Mouse (Mus musculus) hindbrain, embryonic 12.5 days (tissue): Measurements from ENCODE around the gene Atxn1. TPM values are rescaled to one million over a fixed set of nuclear protein-coding genes. Genes with fewer than 3 reads are reported as not detected.

Experiments
- ATAC-seq: fragments of 200-750 bp; cut with Nextera tagmentation; 2 replicates; pipeline ENCODE4 v1.8.0; 2017; ENCODE audit warnings: moderate TSS enrichment; ENCODE audit not compliant: low FRiP score
- H3K27ac ChIP-seq: fragments of 300-500 bp; sonication (generic); 2 replicates; pipeline ENCODE4 v1.5.1; 2016; ENCODE audit warnings: mild to moderate bottlenecking
- H3K27me3 ChIP-seq: fragments of 300-500 bp; sonication (generic); 2 replicates; pipeline ENCODE4 v1.6.1; 2016; ENCODE audit warnings: mild to moderate bottlenecking
- H3K36me3 ChIP-seq: fragments of 300-500 bp; sonication (generic); 2 replicates; pipeline ENCODE4 v1.6.1; 2016; ENCODE audit warnings: mild to moderate bottlenecking
- H3K4me1 ChIP-seq: fragments of 300-500 bp; sonication (generic); 2 replicates; pipeline ENCODE4 v1.6.1; 2016
- H3K4me2 ChIP-seq: fragments of 300-500 bp; sonication (generic); replicated peaks from 2 replicates; pipeline ENCODE4 v1.6.1; 2016; ENCODE audit warnings: mild to moderate bottlenecking
- H3K4me3 ChIP-seq: fragments of 300-500 bp; sonication (generic); 2 replicates; pipeline ENCODE4 v1.5.1; 2016; ENCODE audit warnings: mild to moderate bottlenecking
- H3K9ac ChIP-seq: fragments of 300-500 bp; sonication (generic); 2 replicates; pipeline ENCODE4 v1.6.1; 2016; ENCODE audit warnings: mild to moderate bottlenecking, moderate library complexity
- H3K9me3 ChIP-seq: fragments of 300-500 bp; sonication (generic); replicated peaks from 2 replicates; pipeline ENCODE4 v1.6.1; 2016; ENCODE audit warnings: mild to moderate bottlenecking
- WGBS: fragments of 180-500 bp; shearing (Covaris S2); methylation state at CpG from one replicate; pipeline ENCODE4 v1.1.7; 2016; 5-methylcytosine and 5-hydroxymethylcytosine counted together
- polyA plus RNA-seq: library from polyadenylated mRNA; unstranded; fragments of >200 nt; fragmentation: Nextera tagmentation; extraction: Ambion mirVana; gene quantifications from 2 replicates; pipeline ENCODE4 v1.2.1, GENCODE M21; 2016

Atxn1 gene
- polyA plus RNA-seq, 1 experiment from 2014 or later, result 5.0 TPM

DNA sequence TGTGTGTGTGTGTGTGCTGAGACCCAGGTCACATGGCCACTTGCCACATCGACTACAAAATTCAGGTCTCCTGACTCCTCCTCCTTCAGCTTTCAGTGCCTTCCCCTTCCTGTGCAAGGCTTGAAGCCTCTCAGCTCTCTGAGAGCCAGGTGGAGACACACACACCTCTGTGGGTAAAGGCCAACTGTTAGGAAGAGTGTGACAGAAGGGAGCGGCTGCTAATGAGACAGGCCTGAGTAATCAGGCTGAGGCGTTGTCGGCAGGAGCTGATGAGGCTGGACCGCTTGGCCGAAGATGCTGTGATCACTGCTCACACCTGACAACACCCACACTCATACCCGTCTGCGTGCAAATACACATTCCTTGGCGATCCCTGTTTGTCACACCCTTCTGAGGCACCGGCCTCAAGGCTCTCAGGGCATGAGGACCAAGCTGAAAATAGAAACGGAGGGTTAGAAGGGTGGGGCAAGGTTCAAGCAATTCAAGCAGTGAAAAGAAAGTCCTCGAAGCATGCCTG is 269.8 kb downstream of the Atxn1 start:
- Histone ChIP-seq H3K27me3 (no peaks in the 10 kb centered on the region), H3K9ac (no peak overlapping the region), H3K4me3 (no peak overlapping the region), H3K4me2 (no peak overlapping the region), H3K9me3 (0 out of 2 replicates have a peak, but pooled peaks cover 8% of the 10 kb centered on the region), H3K4me1 (peaks cover 6% of the 10 kb centered on the region; the same call in 1 of the 2 replicates), H3K27ac (no peak overlapping the region), H3K36me3 (0 out of 2 replicates have a peak, but pooled peaks cover 10% of the 10 kb centered on the region)
- WGBS, result 93% methylated on average over 12 of the region's 12 CpGs
- no peak for ATAC-seq

DNA sequence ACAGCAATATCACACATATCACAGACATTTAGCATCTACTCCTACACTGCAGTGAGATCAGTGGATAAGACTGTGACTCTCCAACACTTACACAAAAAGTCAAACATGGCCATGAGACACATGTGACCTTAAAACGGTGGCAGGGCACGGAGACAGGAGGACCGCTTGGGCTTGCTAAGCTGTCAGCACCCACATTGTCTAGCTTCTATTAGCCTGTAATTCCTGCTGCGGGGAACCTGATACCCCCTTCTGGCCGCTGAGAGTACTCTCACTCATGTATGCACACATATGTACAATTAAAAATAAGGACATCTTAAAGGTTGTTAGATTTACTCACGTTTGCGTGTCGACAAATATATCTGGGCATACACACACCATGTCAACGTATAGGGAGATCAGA is 270.9 kb downstream of the Atxn1 start:
- Histone ChIP-seq H3K36me3 (0 out of 2 replicates have a peak, but pooled peaks cover 10% of the 10 kb centered on the region), H3K9me3 (0 out of 2 replicates have a peak, but pooled peaks cover 8% of the 10 kb centered on the region), H3K27ac (no peak overlapping the region), H3K9ac (no peak overlapping the region), H3K4me1 (0 out of 2 replicates have a peak, but pooled peaks cover 4% of the 10 kb centered on the region), H3K4me3 (no peak overlapping the region), H3K27me3 (no peaks in the 10 kb centered on the region), H3K4me2 (no peak overlapping the region)
- 89% methylated on average over 9 of the region's 9 CpGs for WGBS
- no peak for ATAC-seq

DNA sequence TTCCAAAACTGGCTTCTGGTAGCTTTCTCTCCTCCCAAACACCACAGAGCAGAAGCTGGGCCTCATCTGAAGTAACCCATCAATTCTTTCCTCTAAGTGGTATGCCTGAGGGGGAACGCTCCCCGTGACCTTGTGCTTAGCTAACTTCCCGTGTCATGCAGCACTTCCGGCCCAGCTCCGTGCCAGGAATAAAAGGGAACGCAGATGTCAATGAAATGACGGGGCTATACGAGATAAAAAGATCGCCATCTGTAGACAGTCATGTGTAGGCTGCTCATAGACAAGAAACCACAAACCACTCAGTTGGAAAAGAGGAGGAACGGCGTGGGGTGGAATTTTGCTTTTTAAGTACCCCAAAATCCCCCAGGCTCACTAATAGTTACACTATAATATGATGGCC is 271.3 kb downstream of the Atxn1 start:
- Histone ChIP-seq H3K4me2 (no peak overlapping the region), H3K4me1 (0 out of 2 replicates have a peak, but pooled peaks cover 4% of the 10 kb centered on the region), H3K27me3 (no peaks in the 10 kb centered on the region), H3K36me3 (0 out of 2 replicates have a peak, but pooled peaks cover 10% of the 10 kb centered on the region), H3K9ac (no peak overlapping the region), H3K9me3 (0 out of 2 replicates have a peak, but pooled peaks cover 8% of the 10 kb centered on the region), H3K27ac (no peak overlapping the region), H3K4me3 (no peak overlapping the region)
- WGBS, result 66% methylated on average over 11 of the region's 11 CpGs
- ATAC-seq, result no peak

DNA sequence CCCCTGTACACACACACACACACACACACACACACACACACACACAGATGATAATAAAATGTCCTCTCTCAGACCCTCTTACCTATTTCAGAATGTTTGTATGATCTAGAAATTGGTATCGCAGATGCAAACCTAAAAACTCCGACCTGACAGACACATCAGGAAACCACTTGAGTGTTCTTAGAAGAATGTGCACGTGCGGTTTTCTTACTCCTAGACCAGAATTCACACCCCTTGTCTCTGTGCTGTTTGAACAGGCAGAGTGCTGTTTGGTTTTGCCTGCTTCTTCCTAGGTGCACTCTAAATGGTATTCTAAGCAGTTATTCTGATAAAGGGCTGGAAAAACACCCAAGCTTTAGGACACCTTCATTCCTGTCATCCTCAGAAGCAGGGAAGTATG is 271.7 kb downstream of the Atxn1 start:
- no peak for ATAC-seq
- H3K9me3 ChIP-seq, result 0 out of 2 replicates have a peak, but pooled peaks cover 8% of the 10 kb centered on the region
- H3K27ac ChIP-seq, result no peak overlapping the region
- 0 out of 2 replicates have a peak, but pooled peaks cover 4% of the 10 kb centered on the region for H3K4me1 ChIP-seq
- no peak overlapping the region for H3K4me2 ChIP-seq
- no peak overlapping the region for H3K9ac ChIP-seq
- 89% methylated on average over 4 of the region's 4 CpGs for WGBS
- H3K4me3 ChIP-seq, result no peak overlapping the region
- H3K27me3 ChIP-seq, result no peaks in the 10 kb centered on the region
- 0 out of 2 replicates have a peak, but pooled peaks cover 10% of the 10 kb centered on the region for H3K36me3 ChIP-seq

DNA sequence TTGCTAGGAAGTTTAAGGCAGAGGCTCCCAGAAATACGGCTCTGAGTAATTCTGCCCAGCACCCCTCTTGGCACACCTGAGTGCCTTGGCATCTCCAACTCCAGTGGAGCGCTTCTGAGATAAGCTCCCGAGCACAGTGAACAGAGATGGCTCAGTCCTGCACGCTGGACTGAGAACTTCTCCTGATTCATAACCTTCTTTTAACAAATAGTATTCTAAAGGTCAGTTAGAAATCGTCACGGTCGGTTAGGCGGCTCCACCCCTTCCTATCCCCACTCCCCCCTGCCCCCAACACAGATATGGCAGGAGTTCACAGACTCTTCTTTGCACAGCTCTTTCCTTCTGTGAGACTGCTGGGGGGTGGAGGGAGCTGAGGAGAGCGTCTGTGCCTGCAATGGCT is 272.4 kb downstream of the Atxn1 start:
- H3K27ac ChIP-seq, result no peak overlapping the region
- H3K27me3 ChIP-seq, result no peaks in the 10 kb centered on the region
- H3K36me3 ChIP-seq, result 0 out of 2 replicates have a peak, but pooled peaks cover 7% of the 10 kb centered on the region
- 0 out of 2 replicates have a peak, but pooled peaks cover 4% of the 10 kb centered on the region for H3K4me1 ChIP-seq
- H3K4me2 ChIP-seq, result no peak overlapping the region
- H3K9me3 ChIP-seq, result 0 out of 2 replicates have a peak, but pooled peaks cover 5% of the 10 kb centered on the region
- no peak for ATAC-seq
- WGBS, result 65% methylated on average over 9 of the region's 9 CpGs
- no peak overlapping the region for H3K4me3 ChIP-seq
- H3K9ac ChIP-seq, result no peak overlapping the region

DNA sequence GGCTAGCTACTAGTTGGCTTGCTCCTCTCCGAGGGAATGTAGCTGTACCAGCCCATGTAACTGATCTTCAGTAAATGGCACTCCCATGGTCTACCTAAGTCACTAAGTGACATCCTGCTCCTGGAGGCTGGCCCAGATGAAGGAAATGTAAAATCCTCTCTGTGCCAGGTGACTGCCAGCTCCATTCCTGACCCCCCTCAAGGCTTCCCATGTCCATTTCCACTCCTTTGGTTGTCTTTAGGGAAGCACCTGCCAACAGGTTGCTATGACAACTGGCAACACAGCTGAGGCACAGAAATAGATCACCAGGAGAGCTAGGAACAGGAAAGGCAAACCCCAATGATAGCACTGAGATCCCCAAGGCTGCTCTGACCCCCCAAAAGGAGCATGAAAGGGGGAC is 274.4 kb downstream of the Atxn1 start:
- 83% methylated on average over 1 of the region's 1 CpGs for WGBS
- ATAC-seq, result no peak
- no peaks in the 10 kb centered on the region for H3K27me3 ChIP-seq

DNA sequence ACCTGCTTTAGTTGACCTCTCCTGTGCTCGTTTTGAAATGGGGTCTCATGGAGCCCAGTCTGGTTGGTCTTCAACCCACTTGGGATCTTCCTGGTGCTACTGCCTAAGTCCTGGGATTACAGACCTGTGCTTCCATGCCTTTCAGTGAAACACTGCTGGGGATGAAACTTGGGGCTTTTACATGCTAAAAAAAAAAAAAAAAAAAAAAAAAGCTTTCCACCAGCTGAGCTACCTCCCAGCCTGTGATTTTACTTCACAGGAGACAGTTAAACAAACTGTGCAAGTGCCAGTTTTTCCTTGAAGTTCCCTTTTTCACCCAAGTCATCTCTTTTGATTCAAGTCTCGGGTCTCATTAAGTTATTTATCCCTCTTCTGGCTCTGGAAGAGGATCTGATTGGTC is 275.9 kb downstream of the Atxn1 start:
- H3K4me2 ChIP-seq, result no peak overlapping the region
- 69% methylated on average over 2 of the region's 2 CpGs for WGBS
- H3K27me3 ChIP-seq, result no peaks in the 10 kb centered on the region
- no peaks in the 10 kb centered on the region for H3K36me3 ChIP-seq
- H3K9me3 ChIP-seq, result no peaks in the 10 kb centered on the region
- no peak overlapping the region for H3K4me3 ChIP-seq
- H3K27ac ChIP-seq, result no peak overlapping the region
- H3K4me1 ChIP-seq, result peaks cover 9% of the 10 kb centered on the region
- ATAC-seq, result no peak
- H3K9ac ChIP-seq, result no peak overlapping the region

More for the DNA sequence above, 274.4 kb downstream of the Atxn1 start:
- Histone ChIP-seq H3K4me3 (no peak overlapping the region), H3K4me1 (peaks cover 9% of the 10 kb centered on the region), H3K27ac (no peak overlapping the region), H3K4me2 (no peak overlapping the region), H3K36me3 (no peaks in the 10 kb centered on the region), H3K9me3 (no peaks in the 10 kb centered on the region), H3K9ac (no peak overlapping the region)

DNA sequence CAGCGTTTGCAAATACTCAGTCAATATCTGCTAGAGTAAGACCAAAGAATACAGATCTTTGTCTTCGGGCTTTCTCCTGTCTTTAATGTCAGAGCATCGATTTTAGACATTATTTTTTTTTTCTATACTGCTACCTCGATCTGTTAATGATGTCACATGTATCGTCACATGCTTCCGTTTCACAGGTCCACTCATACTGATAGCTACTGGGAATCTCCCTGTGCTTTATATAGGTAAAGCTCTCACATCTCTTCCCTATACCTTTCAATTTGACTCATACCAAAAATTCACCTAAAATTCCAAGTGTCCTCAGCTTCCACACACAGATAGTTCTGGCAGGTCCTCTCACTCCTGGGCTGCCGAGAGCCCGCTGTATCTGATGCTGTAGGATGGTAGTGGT is 277.2 kb downstream of the Atxn1 start:
- ATAC-seq, result no peak
- no peak overlapping the region for H3K9ac ChIP-seq
- no peak overlapping the region for H3K27ac ChIP-seq
- H3K27me3 ChIP-seq, result no peaks in the 10 kb centered on the region
- no peak overlapping the region for H3K4me2 ChIP-seq
- no peaks in the 10 kb centered on the region for H3K9me3 ChIP-seq
- H3K36me3 ChIP-seq, result no peaks in the 10 kb centered on the region
- peaks cover 5% of the 10 kb centered on the region for H3K4me1 ChIP-seq
- 89% methylated on average over 8 of the region's 8 CpGs for WGBS
- H3K4me3 ChIP-seq, result no peak overlapping the region

DNA sequence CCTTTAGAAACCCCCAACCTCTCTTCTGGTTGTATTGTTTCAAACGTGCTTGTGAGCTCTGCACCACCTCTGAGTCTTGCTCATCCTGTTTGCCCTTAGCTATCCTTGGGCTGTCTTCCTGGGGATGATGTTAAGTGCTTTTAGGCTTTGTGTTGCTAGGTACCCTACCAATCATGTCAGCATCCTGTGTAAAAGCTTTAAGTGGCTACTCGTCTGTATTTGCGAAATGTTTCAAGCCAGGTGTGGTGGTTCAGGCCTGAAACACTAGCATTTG is 278.6 kb downstream of the Atxn1 start:
- ATAC-seq, result no peak
- Histone ChIP-seq H3K4me2 (no peak overlapping the region), H3K4me1 (peaks cover 5% of the 10 kb centered on the region), H3K27ac (no peak overlapping the region), H3K36me3 (no peaks in the 10 kb centered on the region), H3K9me3 (no peaks in the 10 kb centered on the region), H3K9ac (no peak overlapping the region), H3K4me3 (no peak overlapping the region), H3K27me3 (no peaks in the 10 kb centered on the region)
- WGBS, result 59% methylated on average over 3 of the region's 3 CpGs

DNA sequence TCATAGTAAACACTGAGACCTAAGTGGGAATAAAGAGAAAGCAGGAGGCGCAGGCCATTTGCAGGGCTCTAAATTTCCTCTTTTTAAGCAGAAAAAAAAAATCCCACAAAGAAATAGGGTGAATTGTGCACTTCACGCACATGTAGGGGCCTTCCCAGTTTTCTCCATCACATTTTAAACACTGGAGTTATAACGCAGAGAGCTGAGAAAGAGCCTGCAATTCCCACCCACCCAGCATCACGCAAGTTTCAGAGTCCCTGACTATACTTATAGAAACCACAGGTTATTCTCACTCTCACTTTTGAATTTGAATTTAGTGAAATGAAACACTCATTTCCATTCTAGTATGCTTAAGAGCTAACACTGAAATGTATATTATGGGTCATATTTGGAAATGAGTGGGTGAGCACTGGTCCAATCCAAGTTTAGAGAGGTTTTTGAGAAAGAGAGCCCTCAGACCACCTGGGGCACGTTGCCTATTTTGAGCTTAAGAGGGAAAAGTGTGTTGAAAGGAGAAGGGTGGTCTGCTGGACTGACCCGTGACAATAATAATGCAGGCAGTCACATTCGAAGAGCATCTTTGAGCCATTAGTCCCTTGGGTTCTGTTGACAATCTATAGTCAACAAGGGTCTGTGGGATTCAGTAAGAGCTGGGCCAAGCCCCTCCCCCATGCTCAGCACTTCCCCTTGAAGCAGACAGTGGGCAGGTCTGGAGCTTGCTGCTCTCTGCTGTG is 279.1 kb downstream of the Atxn1 start:
- ATAC-seq, result no peak
- Histone ChIP-seq H3K36me3 (no peaks in the 10 kb centered on the region), H3K4me2 (no peak overlapping the region), H3K9me3 (no peaks in the 10 kb centered on the region), H3K27ac (no peak overlapping the region), H3K4me1 (peaks cover 5% of the 10 kb centered on the region), H3K27me3 (no peaks in the 10 kb centered on the region), H3K9ac (no peak overlapping the region), H3K4me3 (no peak overlapping the region)
- 82% methylated on average over 7 of the region's 7 CpGs for WGBS

DNA sequence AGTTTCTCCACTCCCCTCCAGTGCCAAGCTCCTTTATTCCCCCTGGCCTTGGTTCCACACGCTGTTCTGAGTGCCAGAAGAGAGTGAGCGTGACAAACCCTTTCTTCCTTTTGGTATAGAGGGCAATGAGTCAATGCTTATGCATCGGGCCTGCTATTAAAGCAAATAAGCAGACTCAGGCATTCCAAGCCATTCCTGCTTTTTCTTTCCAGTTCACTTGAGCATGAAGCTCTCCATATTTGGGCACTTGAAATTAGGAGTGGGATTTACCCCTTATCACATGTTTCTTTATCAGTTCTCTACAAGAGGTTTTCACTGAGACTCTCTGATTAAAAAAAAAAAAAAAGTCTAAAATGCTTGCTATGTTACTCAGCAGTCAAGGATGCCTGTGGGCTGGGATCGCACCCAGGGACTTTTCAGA is 279.9 kb downstream of the Atxn1 start:
- no peak for ATAC-seq
- Histone ChIP-seq H3K36me3 (no peaks in the 10 kb centered on the region), H3K27me3 (no peaks in the 10 kb centered on the region), H3K9ac (no peak overlapping the region), H3K4me1 (peaks cover 5% of the 10 kb centered on the region), H3K4me2 (no peak overlapping the region), H3K27ac (no peak overlapping the region), H3K4me3 (no peak overlapping the region), H3K9me3 (no peaks in the 10 kb centered on the region)
- 57% methylated on average over 4 of the region's 4 CpGs for WGBS

DNA sequence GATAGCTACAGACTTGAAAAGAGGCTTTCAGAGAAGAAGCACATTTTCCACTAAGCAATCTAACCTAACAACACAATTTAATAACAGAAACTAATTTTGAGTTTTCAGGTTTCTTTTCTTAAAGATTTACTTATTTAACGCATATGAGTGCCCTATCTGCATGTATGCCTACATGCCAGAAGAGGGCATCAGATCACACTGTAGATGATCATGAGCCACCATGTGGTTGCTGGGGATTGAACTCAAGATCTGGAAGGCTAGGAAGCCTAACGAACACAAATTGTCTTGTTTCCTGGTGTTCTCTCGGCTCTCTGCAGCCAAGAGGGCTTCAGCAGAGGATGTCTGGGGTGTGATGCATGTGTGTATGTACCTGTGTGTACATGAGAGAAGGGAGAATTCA is 280.8 kb downstream of the Atxn1 start:
- no peak overlapping the region for H3K4me2 ChIP-seq
- H3K4me1 ChIP-seq, result peaks cover 5% of the 10 kb centered on the region
- 80% methylated on average over 3 of the region's 3 CpGs for WGBS
- no peak overlapping the region for H3K4me3 ChIP-seq
- H3K27me3 ChIP-seq, result no peaks in the 10 kb centered on the region
- no peak overlapping the region for H3K9ac ChIP-seq
- ATAC-seq, result no peak
- H3K36me3 ChIP-seq, result no peaks in the 10 kb centered on the region
- no peak overlapping the region for H3K27ac ChIP-seq
- no peaks in the 10 kb centered on the region for H3K9me3 ChIP-seq

DNA sequence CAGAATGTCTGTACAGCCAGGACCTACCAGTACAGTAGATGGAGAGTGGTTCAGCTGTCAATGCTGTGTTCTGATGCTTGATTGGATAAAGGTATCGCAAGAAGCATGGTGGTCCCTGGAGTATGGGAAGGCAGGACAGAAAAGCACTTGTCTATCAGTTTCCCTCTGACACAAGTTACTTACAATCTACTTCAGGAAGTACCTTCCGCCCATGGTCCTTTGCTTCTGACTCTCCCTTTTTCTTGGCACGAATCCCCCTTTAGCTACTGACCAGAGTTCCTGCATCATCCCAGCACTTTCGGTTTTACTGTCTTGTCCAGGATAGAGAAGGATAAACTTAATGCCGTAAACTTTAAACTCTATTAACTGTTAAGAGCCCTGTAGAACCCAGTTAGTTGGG is 283.6 kb downstream of the Atxn1 start:
- Histone ChIP-seq H3K9me3 (no peaks in the 10 kb centered on the region), H3K4me2 (no peak overlapping the region), H3K4me3 (no peak overlapping the region), H3K27me3 (no peaks in the 10 kb centered on the region), H3K27ac (no peak overlapping the region), H3K4me1 (peaks cover 4% of the 10 kb centered on the region), H3K9ac (no peak overlapping the region), H3K36me3 (no peaks in the 10 kb centered on the region)
- ATAC-seq, result no peak
- WGBS, result 94% methylated on average over 5 of the region's 5 CpGs
